Mouse (Mus musculus) brain, embryonic 14.5 days (tissue): Measurements from ENCODE around the gene Fxyd4. TPM values are rescaled to one million over a fixed set of nuclear protein-coding genes. Genes with fewer than 3 reads are reported as not detected.
A peak's percentile ranks its signal among the peaks of the same experiment; 100 is the strongest.

Source experiments
- DNase-seq: peaks from one replicate; pipeline ENCODE4 v3.0.0-alpha.2; 2011; ENCODE audit warnings: low read depth
- CTCF ChIP-seq: fragments of 200-500 bp; IDR thresholded peaks from 2 replicates; pipeline ENCODE4 v1.5.1; 2012; ENCODE audit warnings: inconsistent platforms, mild to moderate bottlenecking, moderate library complexity, borderline replicate concordance; ENCODE audit not compliant: insufficient read depth, insufficient read length; ENCODE audit errors: extremely low read depth
- POLR2A ChIP-seq: fragments of 200-500 bp; IDR thresholded peaks from 2 replicates; pipeline ENCODE4 v1.6.1; 2012; ENCODE audit warnings: mild to moderate bottlenecking, inconsistent platforms, borderline replicate concordance; ENCODE audit not compliant: poor library complexity, insufficient read depth, insufficient read length, severe bottlenecking; ENCODE audit errors: extremely low read depth
- polyA plus RNA-seq: library from polyadenylated mRNA; depleted of rRNA; stranded (reverse); fragments of >200 nt; gene quantifications from 2 replicates; pipeline ENCODE4 v1.2.3, GENCODE M21; 2012

Gene Fxyd4
- polyA plus RNA-seq, 1 experiment = not detected

DNA sequence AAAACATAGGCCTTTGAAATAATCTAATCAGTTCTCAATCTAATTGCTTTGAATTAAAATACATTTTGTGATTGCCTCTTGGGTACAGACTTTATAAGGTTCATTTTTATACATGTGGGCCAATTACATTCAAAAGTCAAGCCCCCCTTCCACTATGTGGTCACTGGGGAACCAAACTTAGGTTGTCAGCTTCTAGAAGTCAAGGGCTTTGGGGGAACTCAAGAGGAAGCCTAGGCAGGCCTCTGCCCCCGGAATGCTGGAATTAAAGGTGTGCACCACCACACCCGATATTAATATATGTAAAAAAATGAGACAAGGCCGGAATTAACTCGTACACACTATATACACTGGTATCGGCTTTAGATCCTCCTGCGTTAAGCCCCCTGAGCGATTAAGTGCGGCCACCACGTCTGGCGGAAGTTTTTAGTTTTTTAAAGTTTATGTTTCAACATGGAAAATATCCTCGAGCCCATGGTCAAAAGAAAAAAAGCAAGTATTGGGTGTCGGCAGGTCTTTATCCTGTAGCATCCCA lies 21.2 kb downstream of the Fxyd4 start:
- TF ChIP-seq POLR2A (no peak), CTCF (no peak)
- DNase-seq = no peak

DNA sequence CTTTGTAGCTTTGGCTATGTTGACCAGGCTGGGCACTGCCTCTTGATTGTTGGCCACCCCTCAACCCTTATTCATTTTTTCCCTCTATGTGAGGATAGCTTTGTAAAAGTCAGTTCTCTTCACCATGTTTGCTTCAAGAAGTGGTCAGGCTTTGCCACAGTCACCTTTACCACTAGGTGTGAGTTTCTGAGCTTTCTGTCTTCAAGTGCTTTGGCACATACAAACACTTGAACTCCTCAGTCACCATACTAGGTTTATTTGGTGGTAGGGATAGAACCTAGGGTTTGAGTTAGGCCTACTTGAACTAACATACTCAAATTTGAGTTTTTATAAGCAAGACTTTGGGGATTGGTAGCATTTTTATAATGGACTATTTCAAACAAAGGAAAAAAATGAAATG lies 23.0 kb downstream of the Fxyd4 start:
- DNase-seq = no peak
- TF ChIP-seq POLR2A = no peak
- TF ChIP-seq CTCF = no peak

- no peak for DNase-seq
- TF ChIP-seq POLR2A = no peak
Observed at GRCm38 (mm10) chr6:117910120-117910661, 27.3 kb downstream of the Fxyd4 start.

- DNase-seq = no peak
- TF ChIP-seq POLR2A = no peak
- TF ChIP-seq CTCF = no peak
Observed at GRCm38 (mm10) chr6:117908424-117908900, 29.0 kb downstream of the Fxyd4 start.

DNA sequence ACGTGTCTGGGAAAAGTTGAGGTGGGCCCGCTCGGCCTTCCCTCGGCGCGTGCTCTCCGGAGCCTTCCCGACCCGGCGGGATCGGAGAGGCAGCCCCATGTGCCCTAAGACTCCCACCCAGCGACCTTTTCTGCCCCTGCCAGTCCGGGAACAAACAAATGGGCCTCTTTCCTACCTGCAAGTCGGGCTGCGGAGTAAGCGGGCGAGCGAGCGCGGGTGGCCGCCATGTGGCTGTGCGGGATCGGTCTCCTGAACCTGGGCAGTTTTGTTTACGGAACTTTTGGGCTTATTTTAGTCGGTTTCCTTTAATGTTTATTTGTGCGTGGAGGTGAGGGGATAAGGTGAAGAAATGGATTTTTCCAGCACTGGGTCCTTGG lies 29.5 kb downstream of the Fxyd4 start:
- no peak for TF ChIP-seq POLR2A
- TF ChIP-seq CTCF = no peak
- DNase-seq = no peak

DNA sequence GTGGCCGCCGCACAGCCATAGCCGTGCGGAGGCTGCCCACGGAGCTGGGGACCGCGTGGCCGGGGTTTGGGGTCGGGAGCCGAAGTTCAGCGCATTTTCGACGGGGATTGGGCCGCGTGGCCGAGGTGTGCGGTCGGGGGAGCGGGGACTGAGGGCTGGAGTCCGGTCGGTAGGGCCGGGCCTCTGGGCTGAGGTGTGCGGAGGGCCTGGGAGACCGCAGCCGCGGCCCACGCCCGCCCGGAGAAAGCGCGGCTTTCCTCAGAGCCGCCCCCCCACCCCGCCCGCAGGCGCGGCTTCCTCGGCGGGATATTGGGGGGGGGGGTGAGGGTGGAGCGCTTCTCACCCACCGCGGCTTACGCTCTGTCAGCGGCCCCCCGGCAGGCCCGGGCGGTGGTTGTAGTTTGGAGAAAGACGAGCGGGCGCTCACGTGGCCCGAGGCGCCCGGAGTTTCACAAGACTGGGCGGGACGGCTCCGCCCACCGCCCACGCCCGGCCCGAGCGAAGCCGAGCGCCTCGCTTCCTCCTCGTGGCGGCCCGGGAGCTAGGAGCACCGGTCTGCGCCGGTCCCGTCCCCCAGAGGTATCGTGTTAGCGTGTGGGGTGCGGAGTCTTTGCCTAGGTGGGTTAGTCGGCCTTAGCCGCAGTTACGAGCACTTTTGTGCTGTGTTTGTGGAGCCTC lies 30.1 kb downstream of the Fxyd4 start:
- DNase-seq = peak; percentile 86
- TF ChIP-seq CTCF (no peak), POLR2A (no peak)

- TF ChIP-seq CTCF (no peak), POLR2A (peak; percentile 77)
- peak; percentile 99 for DNase-seq
Observed at GRCm38 (mm10) chr6:117906590-117907271, 30.8 kb downstream of the Fxyd4 start.

GRCm38 (mm10) chr6:117906015-117906531 lies 31.4 kb downstream of the Fxyd4 start:
- DNase-seq = no peak
- TF ChIP-seq CTCF = no peak
- no peak; the same call in 1 of the 2 replicates for TF ChIP-seq POLR2A

GRCm38 (mm10) chr6:117905260-117905930 lies 32.1 kb downstream of the Fxyd4 start:
- peak; percentile 7 for DNase-seq
- no peak for TF ChIP-seq POLR2A

DNA sequence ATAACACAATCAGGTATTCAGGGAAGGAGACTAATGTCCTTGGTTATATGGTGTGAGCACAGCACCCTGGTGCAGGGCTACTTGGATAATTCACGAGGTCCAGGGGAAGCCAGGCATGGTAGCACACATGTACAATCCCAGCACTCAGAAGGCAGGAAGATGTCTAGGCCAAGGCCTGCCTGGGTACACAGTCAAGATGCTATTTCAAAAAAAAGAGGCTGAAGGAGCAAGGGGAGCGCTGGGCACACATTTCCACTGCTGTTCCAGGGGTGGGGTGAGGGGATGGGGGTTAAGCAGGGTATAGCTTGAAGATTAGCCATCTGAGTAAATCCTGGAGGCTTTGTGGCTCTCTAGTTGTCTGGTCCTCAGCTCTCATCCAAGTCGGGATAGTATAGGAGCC lies 33.7 kb downstream of the Fxyd4 start:
- no peak for DNase-seq

GRCm38 (mm10) chr6:117902556-117902955 lies 34.9 kb downstream of the Fxyd4 start:
- no peak for TF ChIP-seq CTCF
- no peak for TF ChIP-seq POLR2A
- DNase-seq = no peak

More for the DNA sequence above, 33.7 kb downstream of the Fxyd4 start:
- TF ChIP-seq CTCF (no peak), POLR2A (no peak)
